Mouse (Mus musculus): ENCODE results near the gene Rgs6.
A peak's percentile ranks its signal among the peaks of the same experiment; 100 is the strongest.

GRCm38 (mm10) chr12:82700840-82701239, 112.7 kb downstream of the Rgs6 start:
- TF ChIP-seq POLR2A (IDR thresholded peaks at IDR 0.05; ENCODE audit: borderline replicate concordance, extremely low read depth, insufficient read depth, insufficient read length, poor library complexity, severe bottlenecking) (no peak), CTCF (IDR thresholded peaks at IDR 0.05; ENCODE audit: borderline replicate concordance, extremely low read depth, insufficient read depth, insufficient read length) (peak; percentile 57; the same call in 1 of the 2 replicates)

All from brain, embryonic 14.5 days (tissue).